Mouse (Mus musculus): ENCODE data around the gene C9. TPM values are rescaled to one million over a fixed set of nuclear protein-coding genes. Genes with fewer than 3 reads are reported as not detected.

Gene C9
- polyA plus RNA-seq, 1 experiment from 2014 or later, result not detected

Other genes with a start within 250 kb of the C9 start
- gene Dab2, start 145.5 kb upstream of the C9 start, polyA plus RNA-seq (2015; fragmentation: Nextera tagmentation; extraction: Ambion mirVana), result 13.1 and 17.3 TPM in 2 replicates
- 1.6 TPM in 2 replicates for gene Fyb, start 77.5 kb downstream of the C9 start, polyA plus RNA-seq (2015; fragmentation: Nextera tagmentation; extraction: Ambion mirVana)